Mouse (Mus musculus): ENCODE measurements around the gene Lrrn2. TPM values are rescaled to one million over a fixed set of nuclear protein-coding genes. Genes with fewer than 3 reads are reported as not detected.

Lrrn2 gene
- total and polyA plus RNA-seq, 3 experiments, result not detected

DNA sequence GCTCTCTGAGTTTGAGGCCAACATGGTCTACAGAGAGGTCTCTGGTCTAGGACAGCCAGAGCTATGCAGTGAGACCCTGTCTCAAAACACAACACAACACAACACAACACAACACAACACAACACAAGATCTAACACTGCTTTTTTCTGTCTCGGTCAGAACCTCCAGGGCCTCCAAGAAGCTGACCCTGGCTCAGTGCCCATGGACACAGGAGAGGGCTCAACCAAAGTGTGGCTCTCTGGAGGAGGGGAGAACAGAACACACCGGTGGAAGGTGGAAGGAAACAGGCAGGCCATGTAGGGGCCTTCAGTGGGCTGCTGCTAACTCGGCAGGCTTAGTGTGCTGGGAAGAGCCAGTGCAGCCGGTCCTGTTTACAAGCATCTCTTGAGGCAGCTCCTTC lies 5.6 kb downstream of the Lrrn2 start:
- H3K36me3 ChIP-seq (ENCODE audit: control insufficient read depth in 1 of 2, insufficient read depth in 2 of 2, low read length in 2 of 2), result no peaks in the 10 kb centered on the region
- no peaks in the 10 kb centered on the region for H3K4me1 ChIP-seq (ENCODE audit: control insufficient read depth in 1 of 2, insufficient read depth in 2 of 2, low read length in 2 of 2)
- no peak overlapping the region for H3K27ac ChIP-seq (ENCODE audit: control insufficient read depth, low read depth, low read length)
- no peaks in the 10 kb centered on the region for H3K79me2 ChIP-seq (ENCODE audit: control insufficient read depth, insufficient read depth, low read length, poor library complexity)
- no peak for TF ChIP-seq MAZ (IDR thresholded peaks at IDR 0.05; ENCODE audit: low read depth, low read length)
- TF ChIP-seq CHD1 (IDR thresholded peaks at IDR 0.05; ENCODE audit: low read depth, low read length), result no peak
- TF ChIP-seq KAT2A (conservative IDR thresholded peaks at IDR 0.05; ENCODE audit: low read depth, low read length), result no peak
- TF ChIP-seq SIN3A (IDR thresholded peaks at IDR 0.05; ENCODE audit: low read length), result no peak
- no peak for TF ChIP-seq TBP (IDR thresholded peaks at IDR 0.05; ENCODE audit: low read depth, low read length)
- TF ChIP-seq ZNF384 (IDR thresholded peaks at IDR 0.05; ENCODE audit: low read depth, low read length), result no peak
- no peak for TF ChIP-seq USF2 (IDR thresholded peaks at IDR 0.05; ENCODE audit: borderline replicate concordance in 1 of 2, insufficient read depth in 1 of 2, low read depth in 1 of 2, low read length in 2 of 2)
- no peak for TF ChIP-seq CHD2 (IDR thresholded peaks at IDR 0.05; ENCODE audit: low read length)
- no peak for TF ChIP-seq ETS1 (IDR thresholded peaks at IDR 0.05; ENCODE audit: low read depth, low read length)
- no peak overlapping the region for H3K9ac ChIP-seq (ENCODE audit: control insufficient read depth, low read depth, low read length, poor library complexity, severe bottlenecking)
- H3K4me3 ChIP-seq (ENCODE audit: control insufficient read depth in 1 of 2, insufficient read depth in 1 of 2, low read depth in 2 of 2, low read length in 2 of 2), result no peak overlapping the region
- peaks cover 5 to 6% of the 10 kb centered on the region in 2 experiments for H3K27me3 ChIP-seq (ENCODE audit: control insufficient read depth in 1 of 2, insufficient read depth in 2 of 2, low read length in 2 of 2)
- no peak for DNase-seq (ENCODE audit: low read depth, low spot score)
- H3K9me3 ChIP-seq (replicated peaks; ENCODE audit: insufficient read depth, low read length), result no peaks in the 10 kb centered on the region

DNA sequence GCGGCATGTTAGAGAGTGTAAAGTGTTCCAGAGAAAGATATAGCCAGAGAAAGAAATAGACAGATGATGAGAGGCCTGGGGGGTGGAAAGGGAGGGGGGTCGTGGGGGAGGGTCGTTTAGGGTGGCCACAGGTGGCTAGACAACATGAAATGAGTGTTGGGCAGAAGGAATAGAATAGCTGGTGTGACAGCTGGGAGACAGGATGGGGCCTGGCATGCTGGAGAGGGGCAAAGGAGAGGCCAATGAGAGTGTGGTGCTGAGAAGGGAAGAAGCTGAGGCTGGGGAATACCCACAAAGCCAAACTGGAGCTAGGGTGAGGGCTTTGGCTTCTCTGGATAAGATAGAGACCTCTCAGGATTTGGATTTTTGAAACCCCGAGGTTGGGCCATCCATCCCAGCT lies 6.6 kb downstream of the Lrrn2 start:
- no peaks in the 10 kb centered on the region for H3K36me3 ChIP-seq (ENCODE audit: control insufficient read depth in 1 of 2, insufficient read depth in 2 of 2, low read length in 2 of 2)
- no peak overlapping the region for H3K9ac ChIP-seq (ENCODE audit: control insufficient read depth, low read depth, low read length, poor library complexity, severe bottlenecking)
- peaks cover 5 to 6% of the 10 kb centered on the region in 2 experiments for H3K27me3 ChIP-seq (ENCODE audit: control insufficient read depth in 1 of 2, insufficient read depth in 2 of 2, low read length in 2 of 2)

More for the DNA sequence above, 6.6 kb downstream of the Lrrn2 start:
- H3K4me1 ChIP-seq (ENCODE audit: control insufficient read depth in 1 of 2, insufficient read depth in 2 of 2, low read length in 2 of 2), result no peaks in the 10 kb centered on the region
- TF ChIP-seq ELF1 (IDR thresholded peaks at IDR 0.05; ENCODE audit: low read depth, low read length), result no peak
- TF ChIP-seq SMC3 (IDR thresholded peaks at IDR 0.05; ENCODE audit: low read depth, low read length), result no peak
- no peak for TF ChIP-seq NRF1 (IDR thresholded peaks at IDR 0.05; ENCODE audit: insufficient read depth, low read depth, low read length, poor library complexity, severe bottlenecking)
- no peak for TF ChIP-seq NELFE (IDR thresholded peaks at IDR 0.05; ENCODE audit: low read depth, low read length)
- TF ChIP-seq RAD21 (IDR thresholded peaks at IDR 0.05; ENCODE audit: low read depth, low read length), result no peak
- no peak for TF ChIP-seq CHD2 (IDR thresholded peaks at IDR 0.05; ENCODE audit: low read length)
- no peak for TF ChIP-seq ZKSCAN1 (IDR thresholded peaks at IDR 0.05; ENCODE audit: low read depth, low read length)
- TF ChIP-seq GABPA (IDR thresholded peaks at IDR 0.05; ENCODE audit: low read depth, low read length), result no peak
- no peak for TF ChIP-seq TBP (IDR thresholded peaks at IDR 0.05; ENCODE audit: low read depth, low read length)
- TF ChIP-seq ZMIZ1 (IDR thresholded peaks at IDR 0.05; ENCODE audit: low read depth, low read length), result no peak
- TF ChIP-seq POLR2A (IDR thresholded peaks at IDR 0.05; ENCODE audit: control insufficient read depth in 1 of 2, insufficient read depth in 1 of 2, low read depth in 1 of 2, low read length in 2 of 2, poor library complexity in 1 of 2), result no peak
- no peak for TF ChIP-seq POLR2AphosphoS2 (IDR thresholded peaks at IDR 0.05; ENCODE audit: low read length)
- TF ChIP-seq POLR2AphosphoS5 (IDR thresholded peaks at IDR 0.05; ENCODE audit: borderline replicate concordance, low read depth, low read length), result no peak
- no peak for TF ChIP-seq TCF12 (IDR thresholded peaks at IDR 0.05; ENCODE audit: low read depth, low read length)
- TF ChIP-seq UBTF (IDR thresholded peaks at IDR 0.05; ENCODE audit: borderline replicate concordance, insufficient read depth, low read depth, low read length), result no peak
- no peak for TF ChIP-seq ZC3H11A (IDR thresholded peaks at IDR 0.05; ENCODE audit: low read depth, low read length)
- TF ChIP-seq RCOR1 (IDR thresholded peaks at IDR 0.05; ENCODE audit: low read depth, low read length), result no peak
- TF ChIP-seq CTCF (IDR thresholded peaks at IDR 0.05 in 2 of 3, conservative IDR thresholded peaks at IDR 0.05 in 1 of 3; ENCODE audit: control insufficient read depth in 1 of 3, insufficient read depth in 1 of 3, low read depth in 2 of 3, low read length in 3 of 3, poor library complexity in 1 of 3, severe bottlenecking in 1 of 3), result no peak
- no peak for TF ChIP-seq MYB (IDR thresholded peaks at IDR 0.05; ENCODE audit: low read depth, low read length)
- H3K79me2 ChIP-seq (ENCODE audit: control insufficient read depth, insufficient read depth, low read length, poor library complexity), result no peaks in the 10 kb centered on the region
- DNase-seq (ENCODE audit: low read depth, low spot score), result no peak
- H3K27ac ChIP-seq (ENCODE audit: control insufficient read depth, low read depth, low read length), result no peak overlapping the region
- H3K9me3 ChIP-seq (replicated peaks; ENCODE audit: insufficient read depth, low read length), result no peaks in the 10 kb centered on the region
- H3K4me3 ChIP-seq (ENCODE audit: control insufficient read depth in 1 of 2, insufficient read depth in 1 of 2, low read depth in 2 of 2, low read length in 2 of 2), result no peak overlapping the region
